15 mouse cellular contexts compared by ENCODE assay signal in the genomic region with DNA sequence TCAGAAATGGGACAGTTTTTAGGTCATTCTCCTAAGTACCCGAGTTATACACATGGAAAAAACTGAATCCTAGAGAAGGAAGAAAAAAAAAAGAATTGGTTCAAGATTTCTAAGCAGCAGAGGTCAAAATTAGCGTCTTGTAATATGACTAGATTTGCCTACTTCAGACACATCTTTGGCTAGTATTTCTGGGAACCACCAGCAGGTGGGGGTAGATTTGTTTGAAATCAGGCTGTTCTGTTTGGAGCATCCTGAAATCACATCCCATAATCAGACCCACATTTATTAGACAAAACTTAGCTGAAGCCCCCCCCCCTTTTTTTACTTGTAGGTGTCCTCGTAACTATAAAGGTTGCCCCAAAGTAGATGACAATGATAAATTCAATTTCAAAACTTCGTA. TPM values are rescaled to one million over a fixed set of nuclear protein-coding genes. Genes with fewer than 3 reads are reported as not detected.
DNase-seq lines count a peak whose midpoint lies in the region; ATAC-seq and TF ChIP-seq lines count a peak whose summit lies in the region.
"Had no signal": no experiment of that assay in that cellular context is flagged by ENCODE, and none has a peak within 500 bp of the region (broad histone marks: within the 10 kb centered on the region; RNA-seq: fewer than 3 reads in every experiment).

No protein-coding gene starts in this region.

- no peak overlapping the region for H3K4me3 ChIP-seq in kidney, adult 2 months (ENCODE audit: insufficient read depth, low read depth, low read length)
- H3K4me3 ChIP-seq in midbrain, embryonic 14.5 days (replicated peaks; ENCODE audit: low read depth, low read length) = no peak overlapping the region
- H3K4me3 ChIP-seq in midbrain, embryonic 10.5 days = no peak overlapping the region
- H3K4me3 ChIP-seq: limb, embryonic 10.5 days had no signal

- H3K4me2 ChIP-seq in midbrain, embryonic 14.5 days (ENCODE audit: low read length) = no peak overlapping the region

- H3K27ac ChIP-seq in kidney, adult 2 months (ENCODE audit: insufficient read depth, low read depth, low read length) = no peak overlapping the region
- no peak overlapping the region for H3K27ac ChIP-seq in midbrain, embryonic 14.5 days (replicated peaks; ENCODE audit: low read depth, low read length)
- no peak overlapping the region for H3K27ac ChIP-seq in midbrain, embryonic 10.5 days (replicated peaks)
- H3K27ac ChIP-seq: limb, embryonic 10.5 days had no signal

- peak; percentile 7 for DNase-seq in adrenal gland, postnatal 14 days
- no peak for DNase-seq in adrenal gland, postnatal 4 days (ENCODE audit: low spot score in 2 of 2)
- peak; percentile 11 for DNase-seq in kidney, adult 2 months
- no peak for DNase-seq in kidney, adult 11 months
- DNase-seq in midbrain, embryonic 14.5 days = peak; percentile 42
- no peak for DNase-seq in midbrain, embryonic 10.5 days (ENCODE audit: low spot score)
- DNase-seq in right cerebral cortex, postnatal 14 days = peak; percentile 25
- DNase-seq in urinary bladder, postnatal 4 days (ENCODE audit: low spot score in 2 of 2) = no peak
- DNase-seq: adrenal gland, adult 2 months; cerebellum, postnatal 36 days had no signal

- H3K4me1 ChIP-seq in kidney, adult 2 months (ENCODE audit: control insufficient read depth, insufficient read depth, low read length) = no peaks in the 10 kb centered on the region
- H3K4me1 ChIP-seq in midbrain, embryonic 14.5 days (ENCODE audit: control insufficient read depth, insufficient read depth, low read length) = no peaks in the 10 kb centered on the region
- H3K4me1 ChIP-seq in midbrain, embryonic 10.5 days = no peaks in the 10 kb centered on the region
- H3K4me1 ChIP-seq: limb, embryonic 10.5 days had no signal

- no peaks in the 10 kb centered on the region for H3K36me3 ChIP-seq in kidney, adult 2 months (ENCODE audit: control insufficient read depth, insufficient read depth, low read length)
- H3K36me3 ChIP-seq in midbrain, embryonic 14.5 days (ENCODE audit: control insufficient read depth, insufficient read depth, low read length) = no peaks in the 10 kb centered on the region
- no peaks in the 10 kb centered on the region for H3K36me3 ChIP-seq in midbrain, embryonic 10.5 days
- H3K36me3 ChIP-seq: limb, embryonic 10.5 days had no signal

- WGBS in kidney, adult 2 months = 50% methylated on average over 4 of the region's 4 CpGs
- whole genome bisulfite sequencing in midbrain, embryonic 14.5 days = 58% methylated on average over 4 of the region's 4 CpGs
- WGBS in midbrain, embryonic 10.5 days = 63% methylated on average over 4 of the region's 4 CpGs

- no peak for TF ChIP-seq POLR2A in kidney, adult 2 months (IDR thresholded peaks at IDR 0.05; ENCODE audit: low read depth, low read length)

- no peaks in the 10 kb centered on the region for H3K27me3 ChIP-seq in kidney, adult 2 months (replicated peaks; ENCODE audit: control insufficient read depth, insufficient read depth, low read length)
- no peaks in the 10 kb centered on the region for H3K27me3 ChIP-seq in midbrain, embryonic 14.5 days (ENCODE audit: control insufficient read depth, insufficient read depth, low read length)
- peaks cover 31% of the 10 kb centered on the region for H3K27me3 ChIP-seq in midbrain, embryonic 10.5 days (ENCODE audit: low read depth, poor library complexity, severe bottlenecking)

- no peaks in the 10 kb centered on the region for H3K9me3 ChIP-seq in midbrain, embryonic 14.5 days (ENCODE audit: control insufficient read depth, low read length)
- no peaks in the 10 kb centered on the region for H3K9me3 ChIP-seq in midbrain, embryonic 10.5 days (replicated peaks)
- H3K9me3 ChIP-seq: limb, embryonic 10.5 days had no signal

- H3K9ac ChIP-seq in midbrain, embryonic 14.5 days (replicated peaks; ENCODE audit: low read length) = no peak overlapping the region

- ATAC-seq in midbrain, embryonic 14.5 days (ENCODE audit: low FRiP score, low TSS enrichment) = no peak
- ATAC-seq: forebrain, embryonic 16.5 days had no signal

- no peak for TF ChIP-seq CTCF in kidney, adult 2 months (conservative IDR thresholded peaks at IDR 0.05; ENCODE audit: insufficient read depth, insufficient read length, low read depth, low read length)

RNA-seq across cellular contexts. Expression of gene Trap1a, which starts 35.6 kb away (rescaled TPM):
- not detected in 2 replicates for total RNA-seq in adrenal gland, postnatal 14 days (2021)
- not detected for total RNA-seq in adrenal gland, postnatal 4 days (2021)
- not detected in 2 replicates for polyA plus RNA-seq in kidney, adult 2 months (2012; rRNA removed)
- polyA plus RNA-seq in midbrain, embryonic 14.5 days (2014; fragmentation: Nextera tagmentation; extraction: Ambion mirVana) = not detected in 2 replicates
- polyA plus RNA-seq in midbrain, embryonic 10.5 days (2016; fragmentation: Nextera tagmentation; extraction: Ambion mirVana) = not detected in 2 replicates
- total RNA-seq: adrenal gland, adult 2 months; heart, postnatal 14 days; megakaryocyte, adult 5-6 weeks had no signal
- polyA plus RNA-seq: adrenal gland, adult 2 months; forebrain, embryonic 16.5 days; limb, embryonic 10.5 days; neural tube, embryonic 14.5 days had no signal

Comparison
In these comparisons a context has a peak if more than half of its experiments do, and no peak if none do; other contexts are left out.
1. DNase-seq: peak in adrenal gland, postnatal 14 days (single experiment), kidney, adult 2 months (single experiment), midbrain, embryonic 14.5 days (single experiment) and right cerebral cortex, postnatal 14 days (single experiment); none in adrenal gland, postnatal 4 days (0 of 2), kidney, adult 11 months (single experiment), midbrain, embryonic 10.5 days (single experiment) and urinary bladder, postnatal 4 days (0 of 2).